Mouse (Mus musculus): Measurements from ENCODE around the gene Gm20696.

GRCm38 (mm10) chr6:99263061-99263885 is 403.3 kb downstream of the Gm20696 start:
- TF ChIP-seq CTCF (IDR thresholded peaks at IDR 0.05; ENCODE audit: control insufficient read depth, insufficient read depth, low read length) (no peak), POLR2A (IDR thresholded peaks at IDR 0.05; ENCODE audit: borderline replicate concordance, control insufficient read depth, low read depth, low read length) (no peak)
